Comparison of ENCODE assay signal across 8 mouse cellular contexts in the genomic region with DNA sequence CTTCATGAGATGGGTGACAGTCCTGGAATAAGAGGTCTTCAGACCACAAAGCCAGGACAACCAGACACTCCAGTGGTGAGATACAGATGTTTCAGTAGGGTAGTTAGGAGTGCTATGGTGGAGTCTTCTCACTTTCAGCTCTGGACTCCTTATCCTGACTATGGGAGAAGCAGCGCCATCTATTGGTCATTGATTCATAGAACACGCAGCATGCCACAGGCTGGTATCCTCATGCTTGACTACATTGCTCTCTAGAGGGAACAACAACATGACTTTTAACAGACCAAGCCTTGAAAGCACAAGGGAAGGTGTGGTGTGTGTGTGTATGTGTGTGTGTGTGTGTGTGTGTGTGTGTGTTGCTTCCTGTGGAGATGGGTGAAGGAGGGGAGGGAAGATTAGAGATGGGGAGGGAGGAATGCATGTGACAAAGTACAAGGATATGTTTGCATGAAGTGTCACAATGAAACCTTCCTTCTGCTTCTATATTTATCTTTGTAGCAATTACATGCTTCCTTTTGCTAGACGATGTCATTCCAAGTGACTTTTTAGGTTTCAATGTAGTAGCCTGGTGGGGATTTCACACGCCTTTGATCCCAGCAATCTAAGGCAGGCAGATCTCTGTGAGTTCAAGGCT. TPM values are rescaled to one million over a fixed set of nuclear protein-coding genes. Genes with fewer than 3 reads are reported as not detected.
A peak's percentile ranks its signal among the peaks of the same experiment; 100 is the strongest.
DNase-seq lines count a peak whose midpoint lies in the region; ATAC-seq and TF ChIP-seq lines count a peak whose summit lies in the region.

No protein-coding gene starts in this region.

- no peaks in the 10 kb centered on the region for H3K9me3 ChIP-seq in midbrain, embryonic 13.5 days

- no peak overlapping the region for H3K4me3 ChIP-seq in bone marrow, adult 2 months (replicated peaks; ENCODE audit: control insufficient read depth, low read depth, low read length)
- no peak overlapping the region for H3K4me3 ChIP-seq in midbrain, embryonic 13.5 days (replicated peaks)

- H3K4me2 ChIP-seq in midbrain, embryonic 13.5 days (replicated peaks) = no peak overlapping the region

- peak; percentile 39 for DNase-seq in left cerebral cortex, adult 11 months (ENCODE audit: low spot score)
- DNase-seq in left cerebral cortex, adult 8-10 months (ENCODE audit: low spot score in 2 of 2) = no peak
- DNase-seq in fibroblast of lung, adult 2 months (ENCODE audit: low read depth) = peak; percentile 50
- peak; percentile 56 for DNase-seq in induced T-regulatory cell, adult 2 months (ENCODE audit: low read depth)
- DNase-seq in left cerebral cortex, postnatal 4 days = peak; percentile 48
- peak; percentile 7 to 15 for DNase-seq in thymus, postnatal 36 days

- H3K27me3 ChIP-seq in midbrain, embryonic 13.5 days = no peaks in the 10 kb centered on the region

- peak; percentile 48 for ATAC-seq in midbrain, embryonic 13.5 days

- TF ChIP-seq POLR2A in bone marrow, adult 2 months (IDR thresholded peaks at IDR 0.05; ENCODE audit: borderline replicate concordance, control insufficient read depth, low read depth, low read length) = no peak

- no peak overlapping the region for H3K27ac ChIP-seq in bone marrow, adult 2 months (ENCODE audit: control insufficient read depth, insufficient read depth, low read depth, low read length, poor library complexity)
- no peak overlapping the region for H3K27ac ChIP-seq in midbrain, embryonic 13.5 days

- no peaks in the 10 kb centered on the region for H3K36me3 ChIP-seq in midbrain, embryonic 13.5 days

- 0 out of 2 replicates have a peak, but pooled peaks have one; percentile 21 for TF ChIP-seq CTCF in bone marrow, adult 2 months (IDR thresholded peaks at IDR 0.05; ENCODE audit: control insufficient read depth, insufficient read depth, low read length)

- H3K9ac ChIP-seq in midbrain, embryonic 13.5 days (replicated peaks) = no peak overlapping the region

- no peaks in the 10 kb centered on the region; the same call in 1 of the 2 replicates for H3K4me1 ChIP-seq in bone marrow, adult 2 months (ENCODE audit: control insufficient read depth, insufficient read depth, low read length)
- H3K4me1 ChIP-seq in midbrain, embryonic 13.5 days (replicated peaks) = peaks cover 18% of the 10 kb centered on the region

- intact Hi-C loops in left cerebral cortex, postnatal 4 days (cut with DNase I) = no loop called here

- 26% methylated on average over 4 of the region's 4 CpGs for WGBS in bone marrow, adult 2 months
- WGBS in midbrain, embryonic 13.5 days = 57% methylated on average over 4 of the region's 4 CpGs

RNA-seq across cellular contexts. Expression of a gene that starts 49.0 kb away (rescaled TPM):
- total RNA-seq in left cerebral cortex, adult 8-10 months (2022) = 1 to 10 TPM; 7.0 to 7.3 (median 7.1) TPM
- polyA plus RNA-seq in bone marrow, adult 2 months (2011; ENCODE audit: insufficient read depth, insufficient read length, low replicate concordance, missing spikeins) = 3.9 and 6.2 TPM in 2 replicates
- 1 to 10 TPM; 4.2 to 4.8 TPM for total RNA-seq in left cerebral cortex, postnatal 4 days (2021)
- 8.7 TPM in 2 replicates for polyA plus RNA-seq in midbrain, embryonic 13.5 days (2015; fragmentation: Nextera tagmentation; extraction: Ambion mirVana)

Comparison
In these comparisons a context has a peak if more than half of its experiments do, and no peak if none do; other contexts are left out.
1. DNase-seq: peak in left cerebral cortex, adult 11 months (single experiment), fibroblast of lung, adult 2 months (single experiment), induced T-regulatory cell, adult 2 months (single experiment), left cerebral cortex, postnatal 4 days (single experiment) and thymus, postnatal 36 days (2 of 2); none in left cerebral cortex, adult 8-10 months (0 of 2).